Mouse (Mus musculus) liver, postnatal 0 days (tissue): ENCODE measurements around the gene Copz1. TPM values are rescaled to one million over a fixed set of nuclear protein-coding genes. Genes with fewer than 3 reads are reported as not detected.
"Not testable (repeated sequence)": the region's sequence is repeated elsewhere in the genome, so short reads cannot be mapped to it uniquely, and the experiment has no call there.

ENCODE experiments used
- ATAC-seq: fragments of 200-750 bp; cut with Nextera tagmentation; 2 replicates; pipeline ENCODE4 v1.8.0; 2017; ENCODE audit warnings: mild to moderate bottlenecking, moderate library complexity
- DNase-seq: peaks from one replicate; pipeline ENCODE4 v3.0.0-alpha.2; 2016
- H3K27ac ChIP-seq: fragments of 300-500 bp; sonication (generic); 2 replicates; pipeline ENCODE4 v1.5.1; 2014; ENCODE audit warnings: antibody characterized with exemption, moderate library complexity, mild to moderate bottlenecking, low read depth
- H3K27me3 ChIP-seq: fragments of 300-500 bp; sonication (generic); 2 replicates; pipeline ENCODE4 v1.6.1; 2014; ENCODE audit warnings: low read length, control low read depth, mixed read lengths; ENCODE audit not compliant: insufficient read depth
- H3K36me3 ChIP-seq: fragments of 300-500 bp; sonication (generic); replicated peaks from 2 replicates; pipeline ENCODE4 v1.6.1; 2014; ENCODE audit warnings: mild to moderate bottlenecking, control low read depth, low read length, moderate library complexity, mixed read lengths; ENCODE audit not compliant: insufficient read depth
- H3K4me1 ChIP-seq: fragments of 300-500 bp; sonication (generic); 2 replicates; pipeline ENCODE4 v1.6.1; 2014; ENCODE audit warnings: antibody characterized with exemption, mild to moderate bottlenecking, control low read depth; ENCODE audit not compliant: insufficient read depth
- H3K4me2 ChIP-seq: fragments of 300-500 bp; sonication (generic); 2 replicates; pipeline ENCODE4 v1.6.1; 2014; ENCODE audit warnings: low read depth, mild to moderate bottlenecking, low read length, moderate library complexity, mixed read lengths
- H3K4me3 ChIP-seq: fragments of 300-500 bp; sonication (generic); 2 replicates; pipeline ENCODE4 v1.5.1; 2014; ENCODE audit warnings: low read depth, low read length
- H3K9ac ChIP-seq: fragments of 300-500 bp; sonication (generic); replicated peaks from 2 replicates; pipeline ENCODE4 v1.6.1; 2014; ENCODE audit warnings: mild to moderate bottlenecking, moderate library complexity
- H3K9me3 ChIP-seq: fragments of 300-500 bp; sonication (generic); 2 replicates; pipeline ENCODE4 v1.6.1; 2016; ENCODE audit warnings: mild to moderate bottlenecking, control low read depth, low read length, mixed read lengths
- CTCF ChIP-seq: sonication (generic); IDR thresholded peaks from 2 replicates; pipeline ENCODE4 v1.5.1; 2016; ENCODE audit warnings: antibody characterized with exemption, low read depth
- EP300 ChIP-seq: IDR thresholded peaks from 2 replicates; pipeline ENCODE4 v1.6.1; 2016; ENCODE audit warnings: antibody characterized with exemption, low read depth, mild to moderate bottlenecking
- WGBS: fragments of 180-500 bp; shearing (Covaris S2); extraction: QIAGEN DNeasy Blood & Tissue Kit; methylation state at CpG from one replicate; pipeline ENCODE4 v1.1.7; 2014; ENCODE audit not compliant: insufficient replicate concordance; 5-methylcytosine and 5-hydroxymethylcytosine counted together
- polyA plus RNA-seq: library from polyadenylated mRNA; unstranded; fragments of >200 nt; fragmentation: Nextera tagmentation; extraction: Ambion mirVana; gene quantifications from 2 replicates; pipeline ENCODE4 v1.2.1, GENCODE M21; 2015

The Copz1 gene
- polyA plus RNA-seq, 1 experiment from 2014 or later = 121 TPM

DNA sequence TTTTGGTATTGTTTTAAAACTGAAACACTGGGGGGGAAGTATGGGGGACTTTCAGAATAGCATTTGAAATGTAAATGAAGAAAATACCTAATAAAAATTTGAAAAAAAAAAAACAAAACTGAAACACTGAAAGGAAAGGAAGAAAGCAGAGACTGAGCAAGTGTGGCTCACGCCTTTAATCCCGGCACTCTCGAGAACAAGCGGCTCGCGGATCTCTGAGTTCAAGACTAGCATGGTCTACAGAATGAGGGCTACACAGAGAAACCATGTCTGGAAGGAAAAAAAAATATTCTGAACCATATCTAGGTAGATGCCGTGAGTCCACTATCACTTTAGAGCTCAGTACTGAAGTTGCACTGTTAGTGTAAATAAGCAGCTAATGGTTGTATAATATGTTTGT, 35.2 kb upstream of the Copz1 start:
- DNase-seq = no peak
- Histone ChIP-seq H3K36me3 (peaks cover 20% of the 10 kb centered on the region), H3K9me3 (no peaks in the 10 kb centered on the region), H3K9ac (0 out of 2 replicates have a peak overlapping the region, but pooled peaks have one; percentile 1), H3K4me3 (peak overlapping the region; percentile 62; the same call in 1 of the 2 replicates), H3K27ac (no peak overlapping the region), H3K27me3 (no peaks in the 10 kb centered on the region), H3K4me1 (peaks cover 9% of the 10 kb centered on the region; the same call in 1 of the 2 replicates), H3K4me2 (peak overlapping the region; percentile 72)
- no peak for ATAC-seq
- 79% methylated on average over 7 of the region's 7 CpGs for WGBS
- TF ChIP-seq CTCF (no peak), EP300 (no peak)

DNA sequence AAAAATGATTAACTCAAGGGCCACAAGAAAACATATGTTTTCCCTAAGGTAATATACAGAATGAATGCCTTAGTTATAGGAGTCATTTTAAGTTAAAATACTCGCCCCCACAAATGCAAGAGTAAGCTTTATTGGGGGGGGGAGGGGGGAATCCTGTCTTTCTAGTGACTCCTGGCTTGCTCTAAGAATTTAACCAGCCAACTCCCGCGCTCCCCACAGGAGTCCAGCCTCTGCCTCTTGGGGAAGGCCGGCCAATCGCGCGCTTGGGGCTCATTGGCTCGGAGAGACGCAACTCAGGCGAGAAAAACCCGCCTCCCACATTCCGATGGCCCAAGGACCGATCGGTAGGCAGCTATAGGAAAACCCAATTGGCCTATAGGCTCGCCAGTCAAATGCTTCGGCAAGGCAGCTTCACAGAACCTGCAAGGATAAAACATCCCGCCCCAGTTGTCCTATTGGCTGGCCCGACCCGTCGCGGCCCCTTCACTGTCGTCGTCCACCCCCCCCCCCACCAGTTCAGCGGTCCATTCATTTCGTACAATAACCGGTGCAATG, 33.3 kb upstream of the Copz1 start:
- peaks cover 38% of the 10 kb centered on the region for H3K36me3 ChIP-seq
- no peaks in the 10 kb centered on the region for H3K27me3 ChIP-seq

DNA sequence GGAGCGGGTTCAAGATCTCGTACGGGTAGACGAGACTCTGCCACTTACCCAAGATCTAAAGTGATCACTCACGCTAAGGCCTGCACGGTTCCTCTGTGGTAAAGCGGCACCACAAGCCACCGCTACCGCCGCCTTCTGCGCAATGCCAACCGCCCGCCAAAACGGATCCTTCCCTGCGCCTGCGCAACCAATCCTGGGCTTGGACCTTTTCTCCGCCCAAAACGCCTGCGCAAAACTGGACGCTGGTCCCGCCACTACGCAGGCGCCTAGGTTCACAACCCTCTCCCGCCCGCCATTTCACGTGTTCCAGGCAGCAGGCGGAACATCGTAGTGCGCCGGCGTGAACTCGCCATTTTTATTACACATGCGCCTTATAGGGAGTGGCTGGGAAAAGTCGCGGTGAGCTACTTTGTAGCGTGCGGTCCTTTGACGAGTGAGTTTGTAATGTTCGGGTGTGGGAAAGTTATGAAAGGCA, 32.8 kb upstream of the Copz1 start, which contains the start of gene Cbx5:
Gene Cbx5, minus strand, starts transcription at position 132 of the 475 bp plus-strand sequence.
- Histone ChIP-seq H3K27ac (peak within 1 kb of the TSS; percentile 86), H3K9me3 (no peaks in the 10 kb centered on the region), H3K27me3 (no peaks in the 10 kb centered on the region), H3K9ac (peak within 1 kb of the TSS; percentile 74), H3K4me3 (peak within 1 kb of the TSS; percentile 62), H3K4me2 (peak within 1 kb of the TSS; percentile 83), H3K4me1 (peaks cover 10% of the 10 kb centered on the region), H3K36me3 (peaks cover 37% of the 10 kb centered on the region)
- peak; percentile 95 for DNase-seq
- TF ChIP-seq EP300 = peak; percentile 44; the same call in 1 of the 2 replicates
- peak; percentile 2; the same call in 1 of the 2 replicates for TF ChIP-seq CTCF
- peak; percentile 84 for ATAC-seq
- WGBS = under 1% methylated on average over 39 of the region's 39 CpGs

More for the DNA sequence above, 33.3 kb upstream of the Copz1 start:
- Histone ChIP-seq H3K27ac (peak overlapping the region; percentile 86), H3K4me3 (peak overlapping the region; percentile 62), H3K9me3 (no peaks in the 10 kb centered on the region), H3K9ac (peak overlapping the region; percentile 74), H3K4me1 (peaks cover 10% of the 10 kb centered on the region), H3K4me2 (peak overlapping the region; percentile 72)
- peak; percentile 83 for ATAC-seq
- under 1% methylated on average over 24 of the region's 26 CpGs for WGBS
- TF ChIP-seq CTCF (no peak), EP300 (no peak)
- DNase-seq = peak; percentile 94

DNA sequence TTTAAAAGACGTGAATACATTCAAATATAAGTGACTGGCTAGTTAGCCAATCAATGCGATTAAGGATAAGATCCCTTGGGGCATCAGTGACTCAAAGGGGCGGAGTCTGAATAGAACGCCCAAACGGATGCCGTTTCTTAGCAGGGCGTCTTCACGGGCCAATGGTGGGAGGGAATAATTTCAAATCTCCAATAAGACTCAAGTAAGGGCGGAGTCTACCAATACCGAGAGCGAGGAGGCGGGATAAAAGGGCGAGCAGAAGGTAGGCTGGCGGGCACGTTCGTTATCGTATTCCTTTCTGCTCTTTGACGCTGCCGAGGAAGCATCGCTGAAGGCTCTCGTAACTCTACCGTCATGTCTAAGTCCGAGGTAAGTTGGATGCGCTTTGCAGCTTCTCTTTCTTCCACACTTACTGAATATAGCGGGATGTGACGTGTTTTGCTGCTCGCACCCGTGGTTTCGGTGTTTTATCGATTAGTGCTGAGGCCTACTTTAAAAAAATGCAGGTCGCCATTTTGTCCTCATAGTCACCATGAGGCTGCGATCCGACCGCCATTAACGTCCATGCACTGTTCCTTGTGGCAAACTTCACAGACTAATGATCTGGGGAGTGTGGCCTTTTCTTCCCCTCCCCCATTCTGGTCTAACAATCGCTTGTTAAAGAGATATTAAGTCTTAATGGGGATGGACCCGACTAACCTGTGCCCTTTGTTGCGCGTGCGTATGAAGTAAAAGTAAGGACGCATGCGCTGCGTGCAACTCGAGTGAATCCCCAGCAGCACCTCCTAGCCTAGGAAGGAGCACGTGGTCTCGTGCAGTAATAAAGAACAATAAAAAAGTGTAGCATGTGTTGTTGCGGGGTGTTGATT, 32.1 kb upstream of the Copz1 start, which contains the start of gene Hnrnpa1:
Gene Hnrnpa1, plus strand, starts transcription at position 273 of the 869 bp plus-strand sequence.
- H3K27ac ChIP-seq = peak within 1 kb of the TSS; percentile 86
- H3K9me3 ChIP-seq = no peaks in the 10 kb centered on the region
- WGBS = under 1% methylated on average over 47 of the region's 47 CpGs
- peaks cover 13% of the 10 kb centered on the region for H3K4me1 ChIP-seq
- DNase-seq (peak; percentile 91), ATAC-seq (peak; percentile 83)
- peak within 1 kb of the TSS; percentile 83 for H3K4me2 ChIP-seq
- H3K9ac ChIP-seq = peak within 1 kb of the TSS; percentile 74
- H3K4me3 ChIP-seq = peak within 1 kb of the TSS; percentile 62
- no peaks in the 10 kb centered on the region for H3K27me3 ChIP-seq
- TF ChIP-seq EP300 = no peak; the same call in 1 of the 2 replicates
- TF ChIP-seq CTCF = no peak
- H3K36me3 ChIP-seq = peaks cover 38% of the 10 kb centered on the region

DNA sequence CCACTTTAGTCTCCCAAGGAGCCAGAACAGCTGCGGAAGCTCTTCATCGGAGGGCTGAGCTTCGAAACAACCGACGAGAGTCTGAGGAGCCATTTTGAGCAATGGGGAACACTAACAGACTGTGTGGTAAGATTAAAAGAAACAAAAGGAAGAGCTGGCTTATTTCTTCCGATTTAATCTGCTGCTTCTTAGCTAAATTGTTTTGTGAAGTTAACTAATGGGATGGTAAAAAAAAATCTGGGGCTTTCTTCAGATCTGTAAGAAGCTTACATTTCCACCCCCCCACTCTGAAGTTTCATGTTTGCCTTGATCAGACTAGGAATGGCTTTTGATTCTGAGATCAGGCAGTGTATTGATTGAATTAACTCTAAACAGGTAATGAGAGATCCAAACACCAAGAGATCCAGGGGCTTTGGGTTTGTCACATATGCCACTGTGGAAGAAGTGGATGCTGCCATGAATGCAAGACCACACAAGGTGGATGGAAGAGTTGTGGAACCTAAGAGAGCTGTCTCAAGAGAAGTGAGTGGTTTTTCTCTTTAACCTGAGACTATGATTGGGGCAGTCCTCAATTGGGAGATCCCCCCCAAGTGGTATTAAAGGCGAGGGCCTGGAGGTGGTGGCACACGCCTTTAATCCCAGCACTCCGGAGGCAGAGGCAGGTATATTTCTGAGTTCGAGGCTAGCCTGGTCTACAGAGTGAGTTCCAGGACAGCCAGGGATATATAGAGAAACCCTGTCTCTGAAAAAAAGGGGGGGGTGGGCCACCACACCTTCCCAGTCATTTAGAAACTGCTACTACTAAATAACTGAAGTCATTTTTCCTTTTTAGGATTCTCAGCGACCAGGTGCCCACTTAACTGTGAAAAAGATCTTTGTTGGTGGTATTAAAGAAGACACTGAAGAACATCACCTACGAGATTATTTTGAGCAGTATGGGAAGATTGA, 31.2 kb upstream of the Copz1 start:
- peak overlapping the region; percentile 83 for H3K4me2 ChIP-seq
- H3K27ac ChIP-seq = peak overlapping the region; percentile 84
- H3K4me1 ChIP-seq = peaks cover 16% of the 10 kb centered on the region
- not testable (repeated sequence) for ATAC-seq, H3K27me3 ChIP-seq, DNase-seq, H3K9me3 ChIP-seq
- 3% methylated on average over 12 of the region's 12 CpGs for WGBS
- H3K4me3 ChIP-seq = peak overlapping the region; percentile 62
- peak overlapping the region; percentile 66 for H3K9ac ChIP-seq
- peaks cover 46% of the 10 kb centered on the region for H3K36me3 ChIP-seq
